Mouse (Mus musculus): ENCODE results near the gene Wwox. TPM values are rescaled to one million over a fixed set of nuclear protein-coding genes. Genes with fewer than 3 reads are reported as not detected.

The Wwox gene
- polyA plus RNA-seq, 1 experiment from 2014 or later: 16.3 TPM

GRCm38 (mm10) chr8:114682166-114682565, 242.7 kb downstream of the Wwox start:
- peak; percentile 24 for DNase-seq (ENCODE audit: low spot score)
- no peak for ATAC-seq (replicated peaks; ENCODE audit: low FRiP score, low read depth)
- peaks cover 14% of the 10 kb centered on the region for H3K4me1 ChIP-seq (replicated peaks; ENCODE audit: insufficient read depth, low read length)
- H3K4me3 ChIP-seq (replicated peaks; ENCODE audit: low read depth, low read length): no peak overlapping the region
- no peaks in the 10 kb centered on the region for H3K9me3 ChIP-seq (replicated peaks; ENCODE audit: low read length)
- TF ChIP-seq CTCF (IDR thresholded peaks at IDR 0.05; ENCODE audit: low read depth): no peak
- no peaks in the 10 kb centered on the region for H3K27me3 ChIP-seq (ENCODE audit: insufficient read depth, low read length)
- H3K27ac ChIP-seq: no peak overlapping the region
- H3K4me2 ChIP-seq (ENCODE audit: low read length): no peak overlapping the region
- no peak overlapping the region for H3K9ac ChIP-seq (ENCODE audit: low read depth, low read length)
- 32% methylated on average over 10 of the region's 10 CpGs for WGBS
- H3K36me3 ChIP-seq (ENCODE audit: insufficient read depth, low read length): no peaks in the 10 kb centered on the region

- 83% methylated on average over 11 of the region's 11 CpGs for WGBS
- no peak for ATAC-seq (replicated peaks; ENCODE audit: low FRiP score, low read depth)
- no peak overlapping the region for H3K4me2 ChIP-seq (ENCODE audit: low read length)
- no peak for TF ChIP-seq CTCF (IDR thresholded peaks at IDR 0.05; ENCODE audit: low read depth)
- no peak overlapping the region for H3K27ac ChIP-seq
- no peaks in the 10 kb centered on the region for H3K36me3 ChIP-seq (ENCODE audit: insufficient read depth, low read length)
- H3K4me1 ChIP-seq (replicated peaks; ENCODE audit: insufficient read depth, low read length): peaks cover 14% of the 10 kb centered on the region
- no peaks in the 10 kb centered on the region for H3K9me3 ChIP-seq (replicated peaks; ENCODE audit: low read length)
- H3K27me3 ChIP-seq (ENCODE audit: insufficient read depth, low read length): no peaks in the 10 kb centered on the region
- no peak overlapping the region for H3K4me3 ChIP-seq (replicated peaks; ENCODE audit: low read depth, low read length)
- H3K9ac ChIP-seq (ENCODE audit: low read depth, low read length): no peak overlapping the region
- no peak for DNase-seq (ENCODE audit: low spot score)
These were observed 244.7 kb downstream of the Wwox start for GRCm38 (mm10) chr8:114684046-114684702.

- Histone ChIP-seq H3K4me3 (replicated peaks; ENCODE audit: low read depth, low read length) (no peak overlapping the region), H3K9me3 (replicated peaks; ENCODE audit: low read length) (no peaks in the 10 kb centered on the region), H3K9ac (ENCODE audit: low read depth, low read length) (no peak overlapping the region), H3K27me3 (ENCODE audit: insufficient read depth, low read length) (no peaks in the 10 kb centered on the region), H3K4me1 (replicated peaks; ENCODE audit: insufficient read depth, low read length) (no peaks in the 10 kb centered on the region), H3K27ac (no peak overlapping the region), H3K36me3 (ENCODE audit: insufficient read depth, low read length) (no peaks in the 10 kb centered on the region), H3K4me2 (ENCODE audit: low read length) (no peak overlapping the region)
- WGBS: 88% methylated on average over 4 of the region's 4 CpGs
- TF ChIP-seq CTCF (IDR thresholded peaks at IDR 0.05; ENCODE audit: low read depth): no peak
- ATAC-seq (replicated peaks; ENCODE audit: low FRiP score, low read depth) (no peak), DNase-seq (ENCODE audit: low spot score) (no peak)
These were observed 247.0 kb downstream of the Wwox start for GRCm38 (mm10) chr8:114686462-114686861.

- ATAC-seq (replicated peaks; ENCODE audit: low FRiP score, low read depth) (no peak), DNase-seq (ENCODE audit: low spot score) (no peak)
- no peak overlapping the region for H3K4me2 ChIP-seq (ENCODE audit: low read length)
- no peaks in the 10 kb centered on the region for H3K27me3 ChIP-seq (ENCODE audit: insufficient read depth, low read length)
- 78% methylated on average over 11 of the region's 11 CpGs for WGBS
- no peaks in the 10 kb centered on the region for H3K4me1 ChIP-seq (replicated peaks; ENCODE audit: insufficient read depth, low read length)
- no peak overlapping the region for H3K27ac ChIP-seq
- H3K9ac ChIP-seq (ENCODE audit: low read depth, low read length): no peak overlapping the region
- H3K9me3 ChIP-seq (replicated peaks; ENCODE audit: low read length): no peaks in the 10 kb centered on the region
- no peak for TF ChIP-seq CTCF (IDR thresholded peaks at IDR 0.05; ENCODE audit: low read depth)
- H3K36me3 ChIP-seq (ENCODE audit: insufficient read depth, low read length): no peaks in the 10 kb centered on the region
- no peak overlapping the region for H3K4me3 ChIP-seq (replicated peaks; ENCODE audit: low read depth, low read length)
These were observed 249.3 kb downstream of the Wwox start for GRCm38 (mm10) chr8:114688732-114689131.

- WGBS: 65% methylated on average over 4 of the region's 4 CpGs
- no peaks in the 10 kb centered on the region for H3K4me1 ChIP-seq (replicated peaks; ENCODE audit: insufficient read depth, low read length)
- H3K4me2 ChIP-seq (ENCODE audit: low read length): no peak overlapping the region
- H3K36me3 ChIP-seq (ENCODE audit: insufficient read depth, low read length): no peaks in the 10 kb centered on the region
- H3K27me3 ChIP-seq (ENCODE audit: insufficient read depth, low read length): no peaks in the 10 kb centered on the region
- H3K4me3 ChIP-seq (replicated peaks; ENCODE audit: low read depth, low read length): no peak overlapping the region
- H3K9me3 ChIP-seq (replicated peaks; ENCODE audit: low read length): no peaks in the 10 kb centered on the region
- H3K27ac ChIP-seq: no peak overlapping the region
- H3K9ac ChIP-seq (ENCODE audit: low read depth, low read length): no peak overlapping the region
- DNase-seq (ENCODE audit: low spot score) (no peak), ATAC-seq (replicated peaks; ENCODE audit: low FRiP score, low read depth) (no peak)
- no peak for TF ChIP-seq CTCF (IDR thresholded peaks at IDR 0.05; ENCODE audit: low read depth)
These were observed 255.2 kb downstream of the Wwox start for GRCm38 (mm10) chr8:114694566-114695198.

- Histone ChIP-seq H3K4me2 (ENCODE audit: low read length) (no peak overlapping the region), H3K36me3 (ENCODE audit: insufficient read depth, low read length) (no peaks in the 10 kb centered on the region), H3K27ac (no peak overlapping the region), H3K4me3 (replicated peaks; ENCODE audit: low read depth, low read length) (no peak overlapping the region), H3K9ac (ENCODE audit: low read depth, low read length) (no peak overlapping the region), H3K4me1 (replicated peaks; ENCODE audit: insufficient read depth, low read length) (peaks cover 6% of the 10 kb centered on the region; the same call in 1 of the 2 replicates), H3K9me3 (replicated peaks; ENCODE audit: low read length) (no peaks in the 10 kb centered on the region), H3K27me3 (ENCODE audit: insufficient read depth, low read length) (no peaks in the 10 kb centered on the region)
- ATAC-seq (replicated peaks; ENCODE audit: low FRiP score, low read depth) (no peak), DNase-seq (ENCODE audit: low spot score) (no peak)
- no peak for TF ChIP-seq CTCF (IDR thresholded peaks at IDR 0.05; ENCODE audit: low read depth)
- 32% methylated on average over 5 of the region's 5 CpGs for WGBS
These were observed 264.1 kb downstream of the Wwox start for GRCm38 (mm10) chr8:114703517-114703916.

Measured in kidney, postnatal 0 days (tissue).